Mouse (Mus musculus) MEL (cell line): ENCODE results near the gene Cep112.

Experiments used
- CHD1 ChIP-seq: IDR thresholded peaks from 2 replicates; pipeline ENCODE4 v1.6.1; 2012; ENCODE audit warnings: low read depth, mild to moderate bottlenecking, inconsistent platforms, low read length, improper control_type of control experiment
- CTCF ChIP-seq, 3 experiments: IDR thresholded peaks in 2 of 3; conservative IDR thresholded peaks in 1 of 3; 2 replicates each; pipeline ENCODE4 v1.5.1; 2011 to 2012; ENCODE audit warnings: low read length in 3 of 3, low read depth in 2 of 3, mild to moderate bottlenecking in 2 of 3, improper control_type of control experiment in 1 of 3, inconsistent platforms in 1 of 3, mixed read lengths in 1 of 3, moderate library complexity in 1 of 3; ENCODE audit not compliant: control insufficient read depth in 1 of 3, insufficient read depth in 1 of 3, poor library complexity in 1 of 3, severe bottlenecking in 1 of 3
- EP300 ChIP-seq, 2 experiments: IDR thresholded peaks; 2 replicates each; pipeline ENCODE4 v1.6.1; 2011; ENCODE audit warnings: improper control_type of control experiment in 2 of 2, low read length in 2 of 2, low read depth in 1 of 2, mild to moderate bottlenecking in 1 of 2
- MXI1 ChIP-seq: IDR thresholded peaks from 2 replicates; pipeline ENCODE4 v1.6.1; 2011; ENCODE audit warnings: mild to moderate bottlenecking, low read depth, low read length, improper control_type of control experiment
- POLR2A ChIP-seq, 2 experiments: IDR thresholded peaks; 2 replicates each; pipeline ENCODE4 v1.6.1; 2011 to 2012; ENCODE audit warnings: low read length in 2 of 2, mild to moderate bottlenecking in 2 of 2, control low read depth in 1 of 2, improper control_type of control experiment in 1 of 2, low read depth in 1 of 2, moderate library complexity in 1 of 2; ENCODE audit not compliant: control insufficient read depth in 1 of 2, insufficient read depth in 1 of 2, poor library complexity in 1 of 2
- SIN3A ChIP-seq: IDR thresholded peaks from 2 replicates; pipeline ENCODE4 v1.6.1; 2012; ENCODE audit warnings: low read length, improper control_type of control experiment, inconsistent platforms
- TCF12 ChIP-seq: IDR thresholded peaks from 2 replicates; pipeline ENCODE4 v1.6.1; 2014; ENCODE audit warnings: low read depth, mild to moderate bottlenecking, inconsistent platforms, low read length, improper control_type of control experiment, moderate library complexity
- ZC3H11A ChIP-seq: IDR thresholded peaks from 2 replicates; pipeline ENCODE4 v1.6.1; 2012; ENCODE audit warnings: low read depth, mild to moderate bottlenecking, inconsistent platforms, low read length, improper control_type of control experiment
- ZMIZ1 ChIP-seq: IDR thresholded peaks from 2 replicates; pipeline ENCODE4 v1.6.1; 2012; ENCODE audit warnings: low read depth, mild to moderate bottlenecking, inconsistent platforms, low read length, improper control_type of control experiment, moderate library complexity
- ZNF384 ChIP-seq: IDR thresholded peaks from 2 replicates; pipeline ENCODE4 v1.6.1; 2012; ENCODE audit warnings: low read depth, mild to moderate bottlenecking, inconsistent platforms, low read length, improper control_type of control experiment

GRCm38 (mm10) chr11:108586551-108587184 is 161.7 kb downstream of the Cep112 start:
- TF ChIP-seq POLR2A (IDR thresholded peaks at IDR 0.05; ENCODE audit: control insufficient read depth in 1 of 2, insufficient read depth in 1 of 2, low read depth in 1 of 2, low read length in 2 of 2, poor library complexity in 1 of 2) (no peak), ZNF384 (no peak), CTCF (IDR thresholded peaks at IDR 0.05 in 2 of 3, conservative IDR thresholded peaks at IDR 0.05 in 1 of 3; ENCODE audit: control insufficient read depth in 1 of 3, insufficient read depth in 1 of 3, low read depth in 2 of 3, low read length in 3 of 3, poor library complexity in 1 of 3, severe bottlenecking in 1 of 3) (no peak), CHD1 (no peak), EP300 (IDR thresholded peaks at IDR 0.05; ENCODE audit: low read depth in 1 of 2, low read length in 2 of 2) (no peak), ZC3H11A (no peak), ZMIZ1 (no peak), TCF12 (no peak), SIN3A (no peak), MXI1 (no peak)
